Mouse (Mus musculus): Measurements from ENCODE around the gene Gsto2. TPM values are rescaled to one million over a fixed set of nuclear protein-coding genes. Genes with fewer than 3 reads are reported as not detected.

Gsto2 gene
- polyA plus RNA-seq, 1 experiment: 5.7 TPM

GRCm38 (mm10) chr19:47887417-47887816, 22.1 kb downstream of the Gsto2 start:
- Histone ChIP-seq H3ac (ENCODE audit: control insufficient read depth, insufficient read length) (no peak overlapping the region), H3K27me3 (ENCODE audit: control insufficient read depth, insufficient read depth, insufficient read length) (no peaks in the 10 kb centered on the region), H3K4me2 (ENCODE audit: low read depth) (peak overlapping the region; percentile 80), H3K79me2 (ENCODE audit: control insufficient read depth, insufficient read depth) (no peaks in the 10 kb centered on the region), H3K4me3 (no peak overlapping the region), H3K36me3 (ENCODE audit: control insufficient read depth, insufficient read depth) (no peaks in the 10 kb centered on the region)
- TF ChIP-seq REST (IDR thresholded peaks at IDR 0.05; ENCODE audit: insufficient read depth, insufficient read length): no peak
- TF ChIP-seq POLR2AphosphoS2 (IDR thresholded peaks at IDR 0.05; ENCODE audit: insufficient read length, low read depth): peak; percentile 34
- no peak for TF ChIP-seq E2F4 (IDR thresholded peaks at IDR 0.05; ENCODE audit: insufficient read depth)
- TF ChIP-seq USF1 (IDR thresholded peaks at IDR 0.05; ENCODE audit: low read depth): peak; percentile 15
- TF ChIP-seq TCF3 (IDR thresholded peaks at IDR 0.05; ENCODE audit: insufficient read length, low read depth): peak; percentile 86
- TF ChIP-seq MYOG (IDR thresholded peaks at IDR 0.05; ENCODE audit: control insufficient read depth in 1 of 3, insufficient read depth in 1 of 3, insufficient read length in 2 of 3, low read depth in 2 of 3): peak; percentile 67 to 96 (median 84)
- peak; percentile 93 for TF ChIP-seq TCF12 (IDR thresholded peaks at IDR 0.05; ENCODE audit: insufficient read depth, poor library complexity, severe bottlenecking)
- TF ChIP-seq POLR2A (IDR thresholded peaks at IDR 0.05; ENCODE audit: insufficient read length, low read depth): no peak
- peak; percentile 6 to 95 (median 87) for TF ChIP-seq MYOD1 (IDR thresholded peaks at IDR 0.05; ENCODE audit: control insufficient read depth in 1 of 3, insufficient read length in 2 of 3, low read depth in 2 of 3)
- TF ChIP-seq CEBPB (IDR thresholded peaks at IDR 0.05; ENCODE audit: insufficient read depth, poor library complexity, severe bottlenecking): no peak

DNA sequence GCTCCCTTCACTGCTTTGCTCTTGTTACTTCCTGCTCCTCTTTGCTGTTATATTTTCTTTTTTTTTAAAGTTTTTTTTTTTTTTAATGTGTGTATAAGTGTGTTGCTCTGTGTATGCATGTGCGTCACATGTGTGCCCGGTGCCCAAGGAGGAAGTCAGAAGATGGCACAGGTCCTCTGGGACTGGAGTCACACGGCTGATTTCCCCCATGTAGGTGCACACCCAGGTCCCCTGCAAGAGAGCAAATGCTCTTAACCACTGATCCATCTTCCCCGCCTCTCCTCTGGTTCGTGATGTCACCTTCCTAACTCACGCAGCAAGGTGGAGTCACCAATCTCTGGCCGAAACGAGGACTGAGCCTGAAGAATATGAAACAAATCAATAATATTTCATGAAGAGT, 22.7 kb downstream of the Gsto2 start:
- TF ChIP-seq USF1 (IDR thresholded peaks at IDR 0.05; ENCODE audit: low read depth) (no peak), SRF (IDR thresholded peaks at IDR 0.05; ENCODE audit: control insufficient read depth, insufficient read length, low read depth) (no peak), POLR2A (IDR thresholded peaks at IDR 0.05; ENCODE audit: insufficient read length, low read depth) (no peak), MAX (IDR thresholded peaks at IDR 0.05; ENCODE audit: low read depth) (no peak), POLR2AphosphoS2 (IDR thresholded peaks at IDR 0.05; ENCODE audit: insufficient read length, low read depth) (no peak), MYOG (IDR thresholded peaks at IDR 0.05; ENCODE audit: control insufficient read depth in 1 of 3, insufficient read depth in 1 of 3, insufficient read length in 2 of 3, low read depth in 2 of 3) (no peak), REST (IDR thresholded peaks at IDR 0.05; ENCODE audit: insufficient read depth, insufficient read length) (no peak)
- H3ac ChIP-seq (ENCODE audit: control insufficient read depth, insufficient read length): no peak overlapping the region
- no peaks in the 10 kb centered on the region for H3K79me2 ChIP-seq (ENCODE audit: control insufficient read depth, insufficient read depth)
- H3K36me3 ChIP-seq (ENCODE audit: control insufficient read depth, insufficient read depth): peaks cover 1% of the 10 kb centered on the region
- H3K4me3 ChIP-seq: no peak overlapping the region
- peak overlapping the region; percentile 27 for H3K4me2 ChIP-seq (ENCODE audit: low read depth)
- no peaks in the 10 kb centered on the region for H3K27me3 ChIP-seq (ENCODE audit: control insufficient read depth, insufficient read depth, insufficient read length)

DNA sequence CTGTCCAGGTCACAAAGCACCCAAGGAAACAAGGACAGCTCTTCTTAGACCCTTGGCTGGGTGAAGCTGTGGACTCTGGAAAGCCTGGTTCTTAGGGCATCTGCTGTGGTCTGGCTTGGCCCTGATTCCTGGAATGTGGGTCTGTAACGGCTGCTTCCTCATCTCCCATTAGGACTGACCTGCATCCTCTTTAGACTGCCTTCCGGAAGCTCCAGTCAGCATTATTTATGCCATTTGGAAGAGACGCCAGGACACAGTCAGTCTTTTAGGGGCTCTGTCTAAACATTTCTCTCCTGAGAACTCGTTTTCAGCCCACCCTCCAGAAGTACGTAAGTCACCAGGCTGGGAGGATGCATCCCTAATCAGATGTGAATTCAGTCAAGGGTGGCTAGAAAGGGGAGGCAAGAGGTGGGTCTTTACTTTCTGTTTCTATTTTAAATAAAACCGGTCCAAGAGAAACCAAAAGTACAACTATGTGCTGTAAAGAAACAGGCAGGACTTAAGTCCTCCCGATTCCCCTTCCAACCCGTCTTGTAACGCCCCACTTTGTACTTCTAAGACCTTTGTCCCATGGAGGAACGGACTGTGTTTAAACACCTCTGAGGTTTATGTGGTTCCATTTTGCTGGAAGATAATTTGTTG, 25.3 kb downstream of the Gsto2 start:
- H3K36me3 ChIP-seq (ENCODE audit: control insufficient read depth, insufficient read depth): peaks cover 11% of the 10 kb centered on the region
- no peaks in the 10 kb centered on the region for H3K79me2 ChIP-seq (ENCODE audit: control insufficient read depth, insufficient read depth)
- H3K4me2 ChIP-seq (ENCODE audit: low read depth): peak overlapping the region; percentile 98
- no peak overlapping the region for H3ac ChIP-seq (ENCODE audit: control insufficient read depth, insufficient read length)
- no peaks in the 10 kb centered on the region for H3K27me3 ChIP-seq (ENCODE audit: control insufficient read depth, insufficient read depth, insufficient read length)
- TF ChIP-seq MYOG (IDR thresholded peaks at IDR 0.05; ENCODE audit: control insufficient read depth in 1 of 3, insufficient read depth in 1 of 3, insufficient read length in 2 of 3, low read depth in 2 of 3): peak in 2 of 3 experiments; percentile 21 to 85
- TF ChIP-seq MAX (IDR thresholded peaks at IDR 0.05; ENCODE audit: low read depth): no peak
- peak in 2 of 3 experiments; percentile 66 to 83 for TF ChIP-seq MYOD1 (IDR thresholded peaks at IDR 0.05; ENCODE audit: control insufficient read depth in 1 of 3, insufficient read length in 2 of 3, low read depth in 2 of 3)
- peak; percentile 36 for TF ChIP-seq POLR2AphosphoS2 (IDR thresholded peaks at IDR 0.05; ENCODE audit: insufficient read length, low read depth)
- TF ChIP-seq TCF12 (IDR thresholded peaks at IDR 0.05; ENCODE audit: insufficient read depth, poor library complexity, severe bottlenecking): peak; percentile 56
- TF ChIP-seq SRF (IDR thresholded peaks at IDR 0.05; ENCODE audit: control insufficient read depth, insufficient read length, low read depth): no peak
- no peak for TF ChIP-seq POLR2A (IDR thresholded peaks at IDR 0.05; ENCODE audit: insufficient read length, low read depth)
- TF ChIP-seq REST (IDR thresholded peaks at IDR 0.05; ENCODE audit: insufficient read depth, insufficient read length): no peak
- peak overlapping the region; percentile 19 for H3K4me3 ChIP-seq

- no peak for TF ChIP-seq MAX (IDR thresholded peaks at IDR 0.05; ENCODE audit: low read depth)
- TF ChIP-seq POLR2A (IDR thresholded peaks at IDR 0.05; ENCODE audit: insufficient read length, low read depth): peak; percentile 36
- peak; percentile 70 for TF ChIP-seq TCF3 (IDR thresholded peaks at IDR 0.05; ENCODE audit: insufficient read length, low read depth)
- peak; percentile 78 to 99 (median 91) for TF ChIP-seq MYOD1 (IDR thresholded peaks at IDR 0.05; ENCODE audit: control insufficient read depth in 1 of 3, insufficient read length in 2 of 3, low read depth in 2 of 3)
- peak; percentile 12 for TF ChIP-seq SRF (IDR thresholded peaks at IDR 0.05; ENCODE audit: control insufficient read depth, insufficient read length, low read depth)
- peak; percentile 67 for TF ChIP-seq POLR2AphosphoS2 (IDR thresholded peaks at IDR 0.05; ENCODE audit: insufficient read length, low read depth)
- TF ChIP-seq USF1 (IDR thresholded peaks at IDR 0.05; ENCODE audit: low read depth): no peak
- TF ChIP-seq E2F4 (IDR thresholded peaks at IDR 0.05; ENCODE audit: insufficient read depth): no peak
- no peak for TF ChIP-seq CEBPB (IDR thresholded peaks at IDR 0.05; ENCODE audit: insufficient read depth, poor library complexity, severe bottlenecking)
- TF ChIP-seq TCF12 (IDR thresholded peaks at IDR 0.05; ENCODE audit: insufficient read depth, poor library complexity, severe bottlenecking): peak; percentile 73
- no peak for TF ChIP-seq REST (IDR thresholded peaks at IDR 0.05; ENCODE audit: insufficient read depth, insufficient read length)
- peak; percentile 55 to 88 (median 71) for TF ChIP-seq MYOG (IDR thresholded peaks at IDR 0.05; ENCODE audit: control insufficient read depth in 1 of 3, insufficient read depth in 1 of 3, insufficient read length in 2 of 3, low read depth in 2 of 3)
- peak overlapping the region; percentile 98 for H3K4me2 ChIP-seq (ENCODE audit: low read depth)
- peaks cover 21% of the 10 kb centered on the region for H3K36me3 ChIP-seq (ENCODE audit: control insufficient read depth, insufficient read depth)
- no peak overlapping the region for H3ac ChIP-seq (ENCODE audit: control insufficient read depth, insufficient read length)
- H3K4me3 ChIP-seq: peak overlapping the region; percentile 19
- H3K79me2 ChIP-seq (ENCODE audit: control insufficient read depth, insufficient read depth): no peaks in the 10 kb centered on the region
- H3K27me3 ChIP-seq (ENCODE audit: control insufficient read depth, insufficient read depth, insufficient read length): no peaks in the 10 kb centered on the region
Observed at GRCm38 (mm10) chr19:47891562-47892312, 26.4 kb downstream of the Gsto2 start.

Measured in myocyte (in vitro differentiated cells).